Mouse (Mus musculus): ENCODE results near the gene Il21. TPM values are rescaled to one million over a fixed set of nuclear protein-coding genes. Genes with fewer than 3 reads are reported as not detected.

Il21 gene
- under 1 TPM in 1 of 2 experiments, not detected in 1; 0.48 TPM for total RNA-seq (2021)

- intact Hi-C loops (cut with DNase I): no loop called here
- DNase-seq (ENCODE audit: low spot score in 2 of 2): no peak
These were observed at the start of gene Il21 for GRCm38 (mm10) chr3:37232586-37233222. TSS of gene Il21 (minus strand) at chr3:37232636.

DNA sequence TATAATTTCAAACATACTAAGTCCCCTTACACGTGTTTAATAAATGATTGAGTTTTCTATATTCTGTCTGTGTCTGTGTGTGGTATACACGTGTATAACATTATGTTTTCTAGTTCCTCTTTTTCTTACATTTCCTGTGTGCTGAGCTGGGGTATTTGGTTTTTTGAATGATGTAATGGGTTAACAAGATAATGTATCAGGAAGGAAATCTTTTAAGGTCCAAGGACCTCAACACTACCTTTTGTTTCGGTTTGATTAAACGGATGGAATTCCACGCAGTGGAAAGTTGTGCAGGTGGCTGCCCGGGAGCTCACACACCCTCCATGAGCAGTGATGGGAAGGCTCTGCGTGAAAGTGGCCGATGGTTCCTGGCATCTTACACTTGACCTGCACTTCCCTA lies 48.4 kb upstream of the Il21 start:
- DNase-seq (ENCODE audit: low spot score in 2 of 2): no peak
- intact Hi-C loops (cut with DNase I): no loop called here

GRCm38 (mm10) chr3:37280221-37280620 lies 47.8 kb upstream of the Il21 start:
- no peak for DNase-seq (ENCODE audit: low spot score in 2 of 2)
- intact Hi-C loops (cut with DNase I): no loop called here

GRCm38 (mm10) chr3:37274661-37275060 lies 42.2 kb upstream of the Il21 start:
- DNase-seq (ENCODE audit: low spot score in 2 of 2): no peak

GRCm38 (mm10) chr3:37273092-37273491 lies 40.7 kb upstream of the Il21 start:
- intact Hi-C loops (cut with DNase I): no loop called here

More at GRCm38 (mm10) chr3:37274661-37275060, 42.2 kb upstream of the Il21 start:
- intact Hi-C loops (cut with DNase I): no loop called here

DNA sequence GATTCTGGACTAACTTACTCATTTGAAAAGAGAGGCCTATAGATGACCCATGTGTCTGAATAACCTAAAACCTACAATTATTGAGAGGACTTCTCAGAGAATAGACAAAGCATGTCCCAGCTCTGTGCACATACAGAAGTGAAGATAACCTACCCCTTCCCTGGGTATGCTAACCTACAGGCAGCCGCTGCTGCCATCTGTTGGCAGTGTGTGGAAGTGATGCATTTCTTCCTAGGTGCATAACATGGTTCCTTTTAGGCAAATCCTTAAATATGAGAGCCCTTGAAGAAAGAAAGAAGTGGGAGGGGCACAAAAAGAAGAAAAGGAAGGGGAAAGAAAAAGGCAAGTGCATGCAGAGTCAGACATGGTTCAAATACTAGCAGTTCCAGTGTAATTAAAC lies 38.8 kb upstream of the Il21 start:
- intact Hi-C loops (cut with DNase I): loop anchor here (1.0 kb wide), 1 partner anchor 52 kb away; no protein-coding TSS in a partner anchor
- peak; percentile 60 to 84 for DNase-seq (ENCODE audit: low spot score in 2 of 2)

More at GRCm38 (mm10) chr3:37273092-37273491, 40.7 kb upstream of the Il21 start:
- DNase-seq (ENCODE audit: low spot score in 2 of 2): no peak

GRCm38 (mm10) chr3:37269926-37270325 lies 37.5 kb upstream of the Il21 start:
- intact Hi-C loops (cut with DNase I): loop anchor here (10.0 kb wide), 1 partner anchor 195 kb away; no protein-coding TSS in a partner anchor
- DNase-seq (ENCODE audit: low spot score in 2 of 2): no peak

- peak; percentile 8 to 48 for DNase-seq (ENCODE audit: low spot score in 2 of 2)
- intact Hi-C loops (cut with DNase I): loop anchor here (10.0 kb wide), 1 partner anchor 194 kb away; no protein-coding TSS in a partner anchor
These were observed 35.9 kb upstream of the Il21 start for GRCm38 (mm10) chr3:37268338-37268737.

DNA sequence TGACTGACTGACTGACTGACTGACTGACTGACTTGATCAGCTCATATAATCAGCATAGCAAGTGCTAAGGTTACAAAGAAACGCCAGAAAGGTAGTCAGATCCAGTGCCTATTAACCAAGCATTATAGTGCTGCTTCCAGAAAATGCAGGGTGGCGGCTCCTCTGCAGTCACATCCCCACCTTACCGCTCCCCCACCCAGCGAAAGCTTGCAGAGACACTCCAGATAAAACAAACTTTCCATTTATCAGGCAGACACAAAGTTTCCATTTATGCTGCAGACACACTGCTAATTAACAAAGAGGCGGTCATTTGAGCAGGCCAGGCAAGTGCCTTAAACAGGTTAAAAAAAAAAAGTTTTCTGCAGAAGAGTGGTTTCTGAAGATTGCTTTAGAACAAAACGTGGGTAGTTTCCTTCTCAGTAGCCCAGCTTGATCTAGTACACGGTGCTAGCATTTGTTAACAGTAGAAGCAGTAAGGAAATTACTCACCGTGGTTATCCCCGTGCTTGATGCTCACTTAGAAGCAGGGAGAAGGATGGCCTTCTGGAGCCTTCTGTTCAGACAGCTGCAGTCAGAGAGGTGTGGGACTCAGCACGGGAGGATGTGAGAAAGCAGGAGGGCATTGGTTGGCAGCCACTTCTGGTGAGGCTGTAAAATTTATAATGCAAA lies 27.0 kb upstream of the Il21 start:
- intact Hi-C loops (cut with DNase I): loop anchor here (2.0 kb wide), 1 partner anchor 53 kb away; the partner anchor contains the start of genes Bbs12 and Cetn4
- peak; percentile 61 to 93 for DNase-seq (ENCODE audit: low spot score in 2 of 2)

GRCm38 (mm10) chr3:37257776-37258175 lies 25.3 kb upstream of the Il21 start:
- no peak for DNase-seq (ENCODE audit: low spot score in 2 of 2)
- intact Hi-C loops (cut with DNase I): loop anchor here (2.0 kb wide), 1 partner anchor 55 kb away; the partner anchor contains the start of genes Bbs12 and Cetn4

DNA sequence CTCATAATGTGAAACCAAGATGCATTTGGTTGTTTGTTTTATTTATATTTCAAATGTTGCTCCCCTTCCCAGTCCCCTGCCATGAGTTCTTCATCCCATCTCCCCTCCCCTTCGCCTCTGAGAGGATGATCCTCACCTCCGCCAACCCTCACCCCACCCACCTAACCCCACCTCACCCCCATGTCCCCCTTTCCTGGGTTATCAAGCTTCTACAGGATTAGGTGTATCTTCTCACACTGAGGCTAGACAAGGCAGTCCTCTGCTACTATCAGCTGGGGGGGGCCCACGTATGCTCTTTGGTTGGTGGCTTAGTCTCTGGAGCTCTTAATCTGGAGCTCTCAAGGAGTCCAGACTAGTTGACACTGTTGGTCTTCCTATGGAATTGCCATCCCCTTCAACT lies 18.5 kb upstream of the Il21 start:
- intact Hi-C loops (cut with DNase I): no loop called here
- no peak for DNase-seq (ENCODE audit: low spot score in 2 of 2)

DNA sequence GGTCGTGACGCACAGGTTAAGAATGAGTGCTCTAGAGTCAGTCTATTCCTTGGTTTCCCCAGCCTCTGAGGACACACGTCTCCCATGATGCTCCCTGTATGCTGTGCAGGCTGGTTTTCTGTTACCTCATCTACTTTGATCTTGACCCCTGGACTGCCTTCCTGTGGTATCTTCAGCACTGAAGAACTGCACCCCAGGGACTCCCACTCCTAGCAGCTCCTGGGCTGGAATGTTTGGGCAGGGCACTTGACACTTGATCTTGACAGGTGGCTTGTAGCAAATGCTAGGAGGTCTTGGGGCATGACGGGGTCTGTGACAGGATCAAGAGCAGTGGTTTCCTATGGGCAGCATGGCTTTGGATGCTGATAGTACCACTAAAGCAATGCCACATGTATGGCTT lies 2.6 kb upstream of the Il21 start:
- intact Hi-C loops (cut with DNase I): no loop called here
- DNase-seq (ENCODE audit: low spot score in 2 of 2): no peak

DNA sequence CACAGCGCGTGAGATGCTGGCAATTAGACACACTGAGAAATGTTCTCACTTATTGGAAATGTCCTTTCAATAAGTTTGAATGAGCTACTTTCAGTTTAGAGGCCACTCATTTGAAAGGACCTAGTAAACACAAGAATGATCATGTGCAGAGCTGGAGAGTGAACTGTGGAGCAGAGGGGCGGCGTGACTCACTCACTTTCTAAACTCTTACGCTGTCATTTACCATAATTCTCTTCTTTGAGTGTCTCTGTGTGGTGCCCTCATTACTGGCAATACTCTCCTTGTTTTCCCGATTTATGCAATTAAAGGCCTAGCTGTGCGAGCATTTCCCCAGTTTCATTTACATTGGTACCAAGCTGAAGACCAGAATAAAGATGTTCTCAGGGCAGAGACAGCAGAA lies 1.3 kb downstream of the Il21 start:
- no peak for DNase-seq (ENCODE audit: low spot score in 2 of 2)
- intact Hi-C loops (cut with DNase I): no loop called here

DNA sequence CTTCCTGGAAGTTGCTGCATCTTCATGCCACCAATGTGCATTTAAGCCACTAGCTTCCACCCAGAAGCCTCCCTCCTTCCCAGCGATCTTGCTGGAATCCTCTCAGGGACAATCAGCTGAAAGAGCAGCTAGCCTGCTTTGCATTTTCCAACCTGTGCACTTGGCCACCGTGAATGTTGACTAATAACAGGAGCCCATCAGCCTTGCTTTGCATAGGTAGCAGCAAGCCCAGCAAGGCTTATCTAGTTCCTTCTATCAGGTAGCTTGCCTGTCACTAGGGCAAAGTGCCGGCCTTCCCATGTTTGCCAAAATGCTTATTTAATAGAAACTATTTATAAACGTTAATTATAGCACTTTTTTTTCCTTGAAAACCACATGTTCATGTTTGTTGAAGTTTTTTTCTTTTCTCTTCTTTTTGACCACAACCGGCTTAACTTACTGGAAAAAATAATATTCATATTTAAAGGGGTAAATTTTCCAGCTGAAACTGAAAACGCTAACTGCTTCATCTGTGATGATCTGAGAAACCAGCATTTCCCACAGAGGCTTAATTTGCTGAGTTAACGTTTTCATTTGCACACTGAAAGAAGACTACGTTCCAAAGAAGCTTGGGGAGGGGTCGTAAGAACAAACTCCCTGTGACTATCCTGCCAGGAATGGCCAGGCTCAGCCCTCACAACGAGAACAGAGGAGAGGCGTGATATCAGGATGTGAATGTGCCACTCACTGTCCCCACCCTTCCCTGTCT lies 3.2 kb downstream of the Il21 start:
- no peak for DNase-seq (ENCODE audit: low spot score in 2 of 2)
- intact Hi-C loops (cut with DNase I): no loop called here

GRCm38 (mm10) chr3:37225124-37225523 lies 7.3 kb downstream of the Il21 start:
- intact Hi-C loops (cut with DNase I): no loop called here
- peak in 1 of 2 experiments; percentile 21 for DNase-seq (ENCODE audit: low spot score in 2 of 2)

DNA sequence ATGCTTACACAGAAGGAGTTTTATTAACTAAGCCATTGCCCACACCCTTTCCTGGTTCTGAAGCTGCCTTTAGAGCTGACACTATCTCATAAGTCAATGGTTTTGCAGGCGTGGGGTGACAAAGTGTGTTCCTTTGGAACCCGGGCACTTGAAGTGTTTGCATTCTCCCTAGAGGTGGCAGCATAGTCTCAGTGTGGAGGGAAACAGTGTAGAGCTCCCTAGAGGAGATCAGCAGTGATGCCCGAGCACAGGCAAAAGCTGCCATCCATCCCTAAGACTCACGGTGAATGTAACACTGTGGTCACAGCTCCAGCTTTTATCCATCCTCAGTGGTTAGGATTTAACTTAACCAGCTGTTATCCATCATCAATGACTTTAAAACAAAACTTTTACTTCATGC lies 13.4 kb downstream of the Il21 start:
- intact Hi-C loops (cut with DNase I): loop anchor here (1.0 kb wide), 2 partner anchors 52 to 195 kb away; no protein-coding TSS in a partner anchor
- DNase-seq (ENCODE audit: low spot score in 2 of 2): peak; percentile 54 to 82

DNA sequence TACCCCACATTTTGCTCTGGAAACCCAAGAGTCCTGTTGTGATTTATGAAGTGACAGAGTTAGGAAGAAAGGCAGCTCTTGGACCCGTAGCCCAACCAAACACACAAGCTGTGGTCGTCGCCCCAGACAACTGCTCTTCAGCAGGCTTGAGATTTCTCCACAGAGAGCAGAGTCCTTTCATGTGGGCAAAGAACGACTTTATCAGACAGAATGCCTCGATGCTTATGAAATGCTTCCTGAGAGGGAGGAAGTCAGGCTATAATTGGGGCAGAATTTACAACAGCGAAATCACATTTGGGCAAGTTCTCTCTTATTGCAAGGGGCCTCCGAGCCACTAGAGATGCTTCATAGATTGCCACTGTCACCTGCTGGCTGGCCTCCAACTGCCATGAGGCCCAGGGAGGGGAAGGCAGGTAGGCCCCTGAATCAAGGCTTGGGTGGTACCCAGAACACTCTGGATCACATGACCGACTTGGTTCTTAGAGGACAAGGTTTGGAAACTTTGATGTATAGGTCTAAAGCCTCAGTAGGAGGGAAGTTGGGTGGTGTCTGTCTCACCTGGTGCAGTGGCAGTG lies 27.1 kb downstream of the Il21 start:
- intact Hi-C loops (cut with DNase I): no loop called here
- DNase-seq (ENCODE audit: low spot score in 2 of 2): no peak

DNA sequence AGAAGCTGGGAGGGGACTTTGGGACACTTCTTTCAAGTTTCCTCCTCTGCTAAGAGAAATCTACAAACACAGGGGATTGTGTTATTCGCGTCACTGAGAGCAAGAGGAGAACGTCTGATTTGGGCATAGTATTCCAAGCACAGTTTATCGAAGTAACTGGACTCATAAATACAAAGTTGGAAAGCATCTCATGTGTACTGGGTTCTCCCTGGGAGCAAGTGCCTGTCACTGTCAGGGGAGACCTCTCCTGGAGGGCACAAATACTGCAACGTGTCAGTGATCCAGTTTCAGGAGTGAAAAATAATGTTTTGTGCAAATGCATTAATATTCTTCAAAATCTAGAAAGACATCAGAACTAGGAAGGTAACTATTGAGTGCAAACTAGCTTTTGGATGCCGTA lies 27.9 kb downstream of the Il21 start:
- intact Hi-C loops (cut with DNase I): loop anchor here (1.0 to 5.0 kb wide), 3 partner anchors 131 to 567 kb away; no protein-coding TSS in a partner anchor
- DNase-seq (ENCODE audit: low spot score in 2 of 2): peak in 1 of 2 experiments; percentile 11

DNA sequence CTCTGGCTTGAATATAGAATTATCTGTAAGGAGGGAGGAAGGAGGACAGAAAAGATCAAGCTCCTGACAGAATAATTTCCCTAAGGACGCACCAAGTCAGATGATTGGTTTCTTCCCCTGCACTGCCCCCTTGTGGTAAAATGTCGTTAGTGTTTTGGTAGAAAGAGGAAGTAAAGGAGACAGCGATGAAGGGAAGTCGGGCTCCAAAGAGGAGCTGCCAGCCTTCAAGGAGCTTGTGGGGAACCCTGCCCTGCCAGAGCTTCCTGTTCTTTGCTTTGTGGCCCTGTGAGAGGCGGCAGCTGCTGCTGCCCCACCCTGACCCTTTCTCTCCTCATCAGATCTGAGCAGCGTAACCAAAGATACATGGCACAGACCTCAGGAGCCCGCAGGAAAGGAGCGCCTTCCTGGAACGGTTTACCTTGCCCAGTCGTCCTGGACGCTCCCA lies 28.4 kb downstream of the Il21 start:
- DNase-seq (ENCODE audit: low spot score in 2 of 2): peak; percentile 83 to 89

More for the DNA sequence above, 28.4 kb downstream of the Il21 start:
- intact Hi-C loops (cut with DNase I): loop anchor here (1.0 to 5.0 kb wide), 3 partner anchors 131 to 567 kb away; no protein-coding TSS in a partner anchor

Data from left cerebral cortex, postnatal 25 days (tissue).